Mouse (Mus musculus) forebrain, embryonic 12.5 days (tissue): ENCODE measurements around the gene S100a14. TPM values are rescaled to one million over a fixed set of nuclear protein-coding genes. Genes with fewer than 3 reads are reported as not detected.

Experiments
- ATAC-seq: fragments of 200-750 bp; cut with Nextera tagmentation; 2 replicates; pipeline ENCODE4 v1.8.0; 2017; ENCODE audit warnings: moderate TSS enrichment; ENCODE audit not compliant: low FRiP score
- H3K27ac ChIP-seq: fragments of 300-500 bp; sonication (generic); 2 replicates; pipeline ENCODE4 v1.5.1; 2016; ENCODE audit warnings: mild to moderate bottlenecking
- H3K27me3 ChIP-seq: fragments of 300-500 bp; sonication (generic); 2 replicates; pipeline ENCODE4 v1.6.1; 2016; ENCODE audit warnings: mild to moderate bottlenecking
- H3K36me3 ChIP-seq: fragments of 300-500 bp; sonication (generic); replicated peaks from 2 replicates; pipeline ENCODE4 v1.6.1; 2016; ENCODE audit warnings: mild to moderate bottlenecking
- H3K4me1 ChIP-seq: fragments of 300-500 bp; sonication (generic); 2 replicates; pipeline ENCODE4 v1.6.1; 2016
- H3K4me2 ChIP-seq: fragments of 300-500 bp; sonication (generic); 2 replicates; pipeline ENCODE4 v1.6.1; 2016; ENCODE audit warnings: mild to moderate bottlenecking, moderate library complexity
- H3K4me3 ChIP-seq: fragments of 300-500 bp; sonication (generic); replicated peaks from 2 replicates; pipeline ENCODE4 v1.5.1; 2016; ENCODE audit warnings: mild to moderate bottlenecking
- H3K9ac ChIP-seq: fragments of 300-500 bp; sonication (generic); 2 replicates; pipeline ENCODE4 v1.6.1; 2016; ENCODE audit warnings: mild to moderate bottlenecking
- H3K9me3 ChIP-seq: fragments of 300-500 bp; sonication (generic); 2 replicates; pipeline ENCODE4 v1.6.1; 2016
- WGBS: fragments of 180-500 bp; shearing (Covaris S2); methylation state at CpG from one replicate; pipeline ENCODE4 v1.1.7; 2016; 5-methylcytosine and 5-hydroxymethylcytosine counted together
- polyA plus RNA-seq: library from polyadenylated mRNA; unstranded; fragments of >200 nt; fragmentation: Nextera tagmentation; extraction: Ambion mirVana; gene quantifications from 2 replicates; pipeline ENCODE4 v1.2.1, GENCODE M21; 2016

S100a14 gene
- polyA plus RNA-seq, 1 experiment from 2014 or later, result 0.24 TPM

DNA sequence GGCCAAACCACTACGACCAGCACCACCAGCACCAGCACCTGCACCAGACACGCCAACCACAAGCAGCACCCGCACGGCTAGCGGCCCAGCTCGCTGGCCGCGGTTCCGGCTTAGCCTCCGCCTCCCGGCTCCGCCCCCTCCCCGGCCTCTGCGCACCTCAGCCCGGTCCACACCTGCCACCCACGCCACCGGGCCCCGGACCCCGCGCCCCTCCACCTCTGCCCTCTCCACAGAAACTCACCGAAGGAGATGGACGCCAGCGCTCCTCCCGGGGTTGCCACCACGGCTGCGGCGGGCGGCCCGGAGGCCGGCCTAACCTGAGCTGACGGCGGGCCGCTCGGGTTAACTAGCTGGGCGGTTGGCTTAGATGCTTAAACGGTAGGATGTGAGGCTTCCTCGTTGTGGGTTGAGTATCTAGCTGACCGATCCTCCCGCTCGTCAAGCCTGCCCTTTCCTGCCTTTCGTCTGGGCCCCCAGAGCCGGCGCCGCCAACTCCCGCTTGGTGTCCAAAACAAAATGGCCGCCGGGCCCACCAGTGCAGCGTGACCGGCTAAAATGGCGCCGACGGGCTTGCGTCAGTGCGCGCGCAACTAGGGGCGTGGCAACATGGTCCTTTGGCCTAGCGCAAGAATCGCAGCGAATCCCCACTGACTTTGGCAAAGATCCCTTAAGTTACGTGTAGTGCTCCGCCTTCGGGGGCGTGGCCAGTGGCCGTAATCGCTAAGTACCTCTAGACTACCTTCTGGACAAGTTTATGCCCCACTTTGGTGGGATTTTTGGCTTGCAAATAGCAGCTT is 17.5 kb upstream of the S100a14 start, which contains the start of gene Chtop:
Gene Chtop (minus strand): TSS at position 549 of the 797 bp plus-strand sequence.
- Histone ChIP-seq H3K27me3 (peaks cover 25% of the 10 kb centered on the region), H3K4me1 (peaks cover 20% of the 10 kb centered on the region), H3K4me2 (peak within 1 kb of the TSS; percentile 83), H3K27ac (peak within 1 kb of the TSS; percentile 93), H3K4me3 (peak within 1 kb of the TSS; percentile 91), H3K36me3 (peaks cover 35% of the 10 kb centered on the region), H3K9me3 (no peaks in the 10 kb centered on the region), H3K9ac (peak within 1 kb of the TSS; percentile 97)
- peak; percentile 95 for ATAC-seq
- under 1% methylated on average over 66 of the region's 66 CpGs for WGBS

DNA sequence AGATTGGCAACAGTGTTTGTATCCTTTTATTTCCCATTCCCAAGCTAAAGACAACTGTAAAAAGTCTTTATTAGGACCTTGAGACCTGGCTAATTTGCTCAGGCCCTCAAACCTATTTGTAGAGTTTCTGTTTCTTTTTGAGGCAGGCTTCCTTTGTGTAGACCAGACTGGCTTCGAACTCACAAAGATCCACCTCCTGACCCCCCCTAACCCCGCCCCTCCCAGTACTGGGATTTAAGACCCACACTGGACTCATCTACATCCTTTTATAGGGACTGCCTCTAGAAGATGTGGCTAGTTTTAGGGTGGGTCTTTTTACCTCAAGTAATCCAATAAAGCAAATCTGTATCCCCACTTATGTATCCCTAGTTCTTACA is 16.9 kb upstream of the S100a14 start:
- peak overlapping the region; percentile 91 for H3K4me3 ChIP-seq
- WGBS, result 11% methylated on average over 2 of the region's 2 CpGs
- peaks cover 23% of the 10 kb centered on the region for H3K4me1 ChIP-seq
- H3K9me3 ChIP-seq, result no peaks in the 10 kb centered on the region
- ATAC-seq, result peak; percentile 37
- H3K9ac ChIP-seq, result no peak overlapping the region
- peaks cover 29% of the 10 kb centered on the region for H3K36me3 ChIP-seq
- peaks cover 31% of the 10 kb centered on the region for H3K27me3 ChIP-seq
- H3K27ac ChIP-seq, result peak overlapping the region; percentile 93; the same call in 1 of the 2 replicates
- H3K4me2 ChIP-seq, result peak overlapping the region; percentile 41

DNA sequence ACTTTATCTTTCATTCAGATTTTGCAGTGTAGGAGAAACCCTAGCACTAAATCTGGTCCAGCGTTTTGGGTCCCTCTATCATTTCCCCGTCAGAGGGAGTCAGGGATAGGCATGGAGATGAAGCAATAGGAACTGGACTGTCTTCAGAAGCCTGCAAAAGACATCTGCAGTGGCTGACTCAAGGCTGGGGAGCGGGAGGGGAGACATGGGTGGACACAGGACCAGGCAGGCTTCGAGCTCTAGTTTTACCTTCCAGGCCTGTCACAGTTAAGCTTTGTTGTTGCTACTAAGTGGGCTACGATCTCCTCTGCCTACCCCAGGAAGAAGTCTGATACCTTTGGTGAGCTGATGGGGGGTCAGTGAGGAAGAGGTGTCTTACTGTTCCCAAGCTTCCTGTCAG is 14.4 kb upstream of the S100a14 start:
- H3K27ac ChIP-seq, result no peak overlapping the region
- H3K9ac ChIP-seq, result no peak overlapping the region
- WGBS, result 92% methylated on average over 5 of the region's 5 CpGs
- peaks cover 27% of the 10 kb centered on the region for H3K4me1 ChIP-seq
- no peaks in the 10 kb centered on the region for H3K9me3 ChIP-seq
- no peak overlapping the region for H3K4me2 ChIP-seq
- H3K27me3 ChIP-seq, result peaks cover 46% of the 10 kb centered on the region
- ATAC-seq, result no peak
- no peak overlapping the region for H3K4me3 ChIP-seq
- peaks cover 5% of the 10 kb centered on the region for H3K36me3 ChIP-seq

DNA sequence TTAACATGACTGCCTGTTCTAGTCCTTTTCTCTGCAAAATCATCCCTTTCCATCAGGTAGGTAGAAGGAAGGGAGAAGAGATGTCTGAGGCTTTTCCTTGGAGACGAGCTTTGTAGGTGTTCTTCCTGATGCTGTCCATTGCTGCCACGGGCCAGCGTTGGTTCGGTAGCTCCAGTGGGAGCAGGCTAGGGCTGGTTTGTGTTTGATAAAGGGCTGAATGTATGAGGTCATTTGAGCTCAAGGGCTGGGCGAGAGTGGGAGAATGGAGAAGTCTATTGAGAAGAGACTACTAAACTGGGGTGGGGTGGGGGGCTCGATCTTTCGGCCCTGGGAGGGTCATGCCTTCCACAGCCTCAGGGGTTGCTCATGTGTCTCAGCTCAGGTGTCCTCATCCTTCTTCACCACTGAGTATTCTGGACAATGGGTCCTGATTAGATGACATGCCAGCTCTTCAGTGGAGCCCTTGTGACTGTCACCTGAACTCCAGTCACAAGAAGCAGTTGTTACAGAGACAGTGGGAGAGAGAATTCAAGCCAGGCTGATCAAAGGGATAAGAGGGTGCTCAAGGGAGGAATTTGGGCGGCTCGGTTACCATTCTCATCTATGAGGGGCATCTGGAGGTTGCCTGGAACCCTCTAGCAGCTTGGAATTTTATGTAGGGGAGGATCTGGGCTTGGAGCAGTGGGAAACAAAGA is 13.6 kb upstream of the S100a14 start:
- Histone ChIP-seq H3K4me2 (no peak overlapping the region), H3K4me3 (no peak overlapping the region), H3K4me1 (peaks cover 19% of the 10 kb centered on the region), H3K9me3 (no peaks in the 10 kb centered on the region), H3K27me3 (peaks cover 46% of the 10 kb centered on the region), H3K27ac (no peak overlapping the region), H3K36me3 (no peaks in the 10 kb centered on the region), H3K9ac (no peak overlapping the region)
- ATAC-seq, result no peak
- 78% methylated on average over 9 of the region's 9 CpGs for WGBS

DNA sequence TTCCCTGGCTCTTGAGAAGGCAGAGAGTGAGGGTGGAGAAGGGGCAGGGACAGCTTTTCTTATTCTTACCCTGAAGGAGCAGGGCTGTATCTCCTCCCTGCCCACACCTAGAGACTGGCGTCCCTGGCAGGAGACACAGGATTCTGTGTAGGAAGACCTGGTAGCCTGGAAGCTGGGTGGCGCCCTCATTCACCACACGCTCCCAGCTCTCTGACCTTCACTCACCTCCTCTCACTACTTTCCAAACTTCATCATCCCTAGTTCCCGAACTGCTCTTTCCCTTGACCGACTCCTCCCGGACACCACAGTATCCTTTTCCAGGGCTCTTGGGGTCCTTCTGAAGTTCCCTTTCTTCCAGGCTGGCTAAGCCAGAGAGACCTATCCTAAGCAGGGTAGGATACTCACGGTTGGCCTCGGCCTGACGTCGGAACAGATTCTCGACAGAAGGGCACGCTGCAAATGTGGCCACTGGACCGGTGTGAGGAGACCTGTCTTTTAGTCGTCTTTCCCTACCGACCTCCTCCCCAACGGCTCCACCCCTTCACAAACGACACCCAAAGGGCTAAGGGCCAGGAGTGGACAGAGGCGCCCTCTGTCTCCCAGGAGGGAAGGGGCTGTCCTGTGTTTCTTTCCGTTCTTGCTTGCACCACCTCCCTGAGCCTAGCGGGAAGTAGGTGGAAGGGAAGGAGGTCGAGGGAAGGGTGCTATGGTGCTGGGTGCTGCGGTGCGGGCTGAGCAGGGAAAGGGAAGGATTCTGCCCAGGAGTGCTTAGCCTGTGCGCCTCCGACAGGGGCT is 12.7 kb upstream of the S100a14 start, which contains the start of the genes S100a1 and S100a13:
Gene S100a1 (minus strand): TSS at position 597 of the 795 bp plus-strand sequence.
Gene S100a13 (plus strand): TSS at position 640 of the 795 bp plus-strand sequence.
- peaks cover 16% of the 10 kb centered on the region for H3K4me1 ChIP-seq
- no peaks in the 10 kb centered on the region for H3K36me3 ChIP-seq
- 3% methylated on average over 25 of the region's 25 CpGs for WGBS
- no peaks in the 10 kb centered on the region for H3K9me3 ChIP-seq
- peaks cover 46% of the 10 kb centered on the region for H3K27me3 ChIP-seq
- no peak within 1 kb of the TSS for H3K27ac ChIP-seq
- peak within 1 kb of the TSS; percentile 32 for H3K4me3 ChIP-seq
- peak within 1 kb of the TSS; percentile 60 for H3K4me2 ChIP-seq
- peak within 1 kb of the TSS; percentile 47 for H3K9ac ChIP-seq
- no peak for ATAC-seq

DNA sequence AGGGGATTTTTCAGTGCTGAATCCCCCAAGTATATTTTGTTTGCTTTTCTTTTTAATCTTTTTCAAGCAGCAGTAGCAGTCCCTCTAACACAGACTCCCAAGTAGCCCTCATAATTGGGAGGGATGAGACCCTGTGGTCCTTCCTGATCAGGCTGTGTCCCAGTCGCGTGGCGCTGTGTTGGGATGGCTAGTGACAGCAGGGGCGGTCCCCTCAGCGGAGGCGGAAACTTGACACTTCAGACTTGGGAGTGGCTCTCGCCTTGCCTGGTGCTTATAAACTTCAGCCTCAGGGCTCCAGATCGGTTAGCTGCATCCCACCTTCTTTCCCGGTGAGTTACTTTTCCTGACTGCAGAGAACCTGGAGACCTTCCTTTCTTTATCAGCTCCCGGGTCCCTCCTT is 12.0 kb upstream of the S100a14 start:
- Histone ChIP-seq H3K36me3 (no peaks in the 10 kb centered on the region), H3K27me3 (peaks cover 46% of the 10 kb centered on the region), H3K9me3 (no peaks in the 10 kb centered on the region), H3K9ac (peak overlapping the region; percentile 47), H3K4me3 (peak overlapping the region; percentile 32), H3K4me2 (peak overlapping the region; percentile 60), H3K27ac (no peak overlapping the region), H3K4me1 (peaks cover 16% of the 10 kb centered on the region)
- under 1% methylated on average over 10 of the region's 10 CpGs for WGBS
- ATAC-seq, result peak; percentile 74; the same call in 1 of the 2 replicates

DNA sequence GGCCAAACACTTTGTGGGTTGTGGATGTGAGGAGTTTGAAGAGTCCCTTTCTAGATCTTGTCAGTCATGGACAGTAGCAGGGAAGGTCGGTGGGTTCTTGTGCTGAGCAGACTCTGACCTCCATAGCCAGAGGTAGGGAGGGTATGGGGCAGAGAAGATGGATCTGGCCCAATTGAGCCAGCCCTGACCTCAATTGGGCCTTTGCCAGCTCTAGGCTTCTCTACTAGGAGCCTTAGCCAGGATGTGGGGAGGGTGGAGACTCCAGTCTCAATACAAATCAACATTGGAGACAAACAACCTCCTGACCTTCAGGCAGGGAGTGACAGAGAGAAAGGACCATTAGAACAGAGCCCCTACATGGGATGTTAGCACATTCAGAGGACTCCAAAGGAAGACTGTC is 11.4 kb upstream of the S100a14 start:
- Histone ChIP-seq H3K36me3 (no peaks in the 10 kb centered on the region), H3K4me3 (peak overlapping the region; percentile 32), H3K9ac (peak overlapping the region; percentile 47; the same call in 1 of the 2 replicates), H3K9me3 (no peaks in the 10 kb centered on the region), H3K4me2 (peak overlapping the region; percentile 60), H3K27me3 (peaks cover 48% of the 10 kb centered on the region), H3K27ac (no peak overlapping the region), H3K4me1 (peaks cover 16% of the 10 kb centered on the region)
- ATAC-seq, result no peak
- WGBS, result 57% methylated on average over 1 of the region's 1 CpGs

DNA sequence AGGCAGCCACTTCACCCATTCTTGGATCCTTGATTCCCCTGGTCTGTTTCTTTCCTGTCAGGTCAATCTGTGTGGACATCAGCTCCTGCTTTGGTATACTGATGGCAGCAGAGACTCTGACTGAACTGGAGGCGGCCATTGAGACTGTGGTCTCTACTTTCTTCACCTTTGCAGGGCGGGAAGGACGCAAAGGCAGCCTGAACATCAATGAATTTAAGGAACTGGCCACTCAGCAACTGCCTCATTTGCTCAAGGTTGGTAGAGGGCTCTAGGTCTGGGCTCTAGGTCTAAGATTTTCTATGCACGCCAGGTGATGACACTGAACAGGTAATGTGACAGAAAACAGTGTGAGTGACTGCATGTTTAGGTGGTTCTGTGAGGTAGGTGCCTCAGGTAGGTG is 10.9 kb upstream of the S100a14 start:
- no peak for ATAC-seq
- no peaks in the 10 kb centered on the region for H3K36me3 ChIP-seq
- H3K27ac ChIP-seq, result no peak overlapping the region
- H3K9me3 ChIP-seq, result no peaks in the 10 kb centered on the region
- H3K9ac ChIP-seq, result no peak overlapping the region
- H3K27me3 ChIP-seq, result peaks cover 49% of the 10 kb centered on the region
- no peak overlapping the region for H3K4me2 ChIP-seq
- 86% methylated on average over 4 of the region's 4 CpGs for WGBS
- peaks cover 16% of the 10 kb centered on the region for H3K4me1 ChIP-seq
- no peak overlapping the region for H3K4me3 ChIP-seq

DNA sequence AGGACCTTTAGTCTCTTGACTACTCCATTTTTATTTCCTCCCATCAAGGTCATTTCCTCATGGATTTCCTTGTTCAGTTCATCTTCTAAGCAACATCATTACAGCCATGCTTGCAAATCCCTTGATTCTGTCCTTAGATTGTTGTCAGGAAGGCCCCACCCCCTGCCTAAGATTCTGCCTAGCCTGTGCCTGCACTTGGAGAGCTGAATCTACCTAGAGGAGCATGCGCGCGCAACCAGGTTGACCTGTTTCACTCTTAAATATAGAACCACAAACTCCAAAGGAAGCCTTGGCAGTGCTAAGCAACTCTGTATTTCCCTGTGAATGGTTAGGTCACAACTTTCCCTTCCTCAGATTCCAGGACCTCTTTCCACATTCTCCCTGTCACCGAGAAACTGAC is 8.9 kb upstream of the S100a14 start:
- 86% methylated on average over 4 of the region's 4 CpGs for WGBS
- ATAC-seq, result no peak

DNA sequence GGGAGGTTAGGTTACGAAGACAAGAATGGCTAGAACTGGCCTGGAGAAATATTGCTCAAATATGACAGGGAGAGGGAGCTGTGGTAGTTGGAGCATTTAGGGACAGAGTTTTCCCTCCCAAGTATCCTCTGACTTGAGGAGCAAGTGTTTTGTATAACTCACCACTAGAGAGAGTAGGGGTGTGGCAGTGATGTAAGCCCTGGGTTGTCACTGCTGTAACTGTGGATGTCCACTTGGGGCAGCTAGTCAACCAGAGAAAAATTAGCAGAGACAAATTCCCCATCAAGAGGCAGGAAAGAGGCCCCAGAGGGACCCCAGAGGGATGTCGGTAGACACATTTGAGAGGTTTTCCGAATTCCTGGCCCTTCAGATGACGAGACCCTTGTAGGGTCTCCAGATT is 1.2 kb upstream of the S100a14 start:
- no peak for ATAC-seq
- no peak overlapping the region for H3K9ac ChIP-seq
- 70% methylated on average over 4 of the region's 4 CpGs for WGBS
- H3K4me2 ChIP-seq, result no peak overlapping the region
- no peaks in the 10 kb centered on the region for H3K9me3 ChIP-seq
- H3K4me3 ChIP-seq, result no peak overlapping the region
- H3K36me3 ChIP-seq, result no peaks in the 10 kb centered on the region
- H3K27ac ChIP-seq, result no peak overlapping the region
- H3K27me3 ChIP-seq, result no peaks in the 10 kb centered on the region
- H3K4me1 ChIP-seq, result no peaks in the 10 kb centered on the region

More for the DNA sequence above, 8.9 kb upstream of the S100a14 start:
- Histone ChIP-seq H3K27ac (no peak overlapping the region), H3K4me3 (no peak overlapping the region), H3K4me1 (peaks cover 16% of the 10 kb centered on the region), H3K9me3 (no peaks in the 10 kb centered on the region), H3K4me2 (no peak overlapping the region), H3K36me3 (no peaks in the 10 kb centered on the region), H3K9ac (no peak overlapping the region), H3K27me3 (peaks cover 38% of the 10 kb centered on the region)

DNA sequence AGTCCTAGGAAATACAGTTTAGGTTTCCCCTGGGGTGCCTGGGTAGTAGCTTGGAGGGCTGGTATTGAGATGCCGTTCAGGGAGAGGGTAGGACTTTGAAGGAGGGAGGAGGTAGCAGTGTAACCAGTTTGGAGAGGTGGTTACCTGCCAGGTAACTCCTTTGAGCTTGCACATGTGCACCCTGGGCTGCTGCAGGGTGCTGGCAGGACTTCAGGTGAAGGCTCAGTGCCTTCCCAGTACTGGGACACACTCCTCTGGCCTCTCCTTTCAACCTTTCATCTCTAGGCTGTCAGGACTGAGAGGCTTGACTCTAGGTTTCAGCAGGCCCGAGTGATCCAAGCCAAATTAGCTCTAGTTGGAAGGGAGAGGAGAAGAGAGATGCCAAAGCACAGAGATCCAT is 580 bp upstream of the S100a14 start:
- Histone ChIP-seq H3K4me2 (no peak overlapping the region), H3K4me1 (no peaks in the 10 kb centered on the region), H3K9ac (no peak overlapping the region), H3K9me3 (no peaks in the 10 kb centered on the region), H3K36me3 (no peaks in the 10 kb centered on the region), H3K27ac (no peak overlapping the region), H3K4me3 (no peak overlapping the region), H3K27me3 (no peaks in the 10 kb centered on the region)
- 92% methylated on average over 2 of the region's 2 CpGs for WGBS
- no peak for ATAC-seq
